Mouse (Mus musculus) lung, postnatal 10 days (tissue): Measurements from ENCODE around the gene Tmem258.

Experiments
- DNase-seq: peaks from one replicate; pipeline ENCODE4 v3.0.0; 2021

The Tmem258 gene

DNA sequence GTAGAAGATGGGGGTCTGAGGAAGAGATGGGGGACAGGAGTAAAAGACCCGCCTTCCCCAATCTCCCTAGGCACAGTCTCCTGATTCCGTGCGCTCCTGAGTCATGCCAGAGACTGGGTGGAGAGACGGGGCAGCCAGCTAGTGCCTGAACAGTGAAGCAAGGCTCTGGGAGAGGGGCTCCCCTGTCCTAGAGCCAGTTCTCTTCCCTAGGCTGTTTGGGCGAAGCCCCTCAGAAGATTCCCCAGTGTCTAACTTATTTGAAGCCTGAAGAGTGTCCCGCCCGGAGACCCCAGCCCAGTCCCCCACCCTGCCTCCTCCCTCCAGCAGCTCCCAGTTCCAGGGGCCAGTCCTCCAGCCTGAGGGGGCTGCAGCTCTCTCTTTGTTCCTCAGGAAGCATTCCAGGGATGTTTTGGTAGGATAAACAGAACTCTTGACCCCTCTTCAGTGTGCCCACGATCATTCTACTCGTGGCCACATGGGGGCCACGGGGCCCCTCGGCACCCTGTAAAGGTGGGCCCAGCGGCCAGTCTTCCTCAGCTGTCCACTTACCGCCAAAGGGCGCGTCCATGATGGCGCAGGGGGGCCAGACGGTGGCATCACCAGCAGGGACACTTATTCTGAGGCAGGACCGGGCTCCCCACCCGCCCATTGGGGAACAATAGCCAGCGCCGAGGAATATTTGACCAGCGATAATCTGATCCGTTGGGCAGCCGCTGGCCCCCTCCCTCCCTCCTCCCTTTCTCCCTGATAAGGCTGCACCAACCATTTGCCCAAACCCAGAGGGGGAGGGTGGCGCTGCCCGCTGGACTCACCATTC lies 21.0 kb downstream of the Tmem258 start:
- DNase-seq, result no peak

DNA sequence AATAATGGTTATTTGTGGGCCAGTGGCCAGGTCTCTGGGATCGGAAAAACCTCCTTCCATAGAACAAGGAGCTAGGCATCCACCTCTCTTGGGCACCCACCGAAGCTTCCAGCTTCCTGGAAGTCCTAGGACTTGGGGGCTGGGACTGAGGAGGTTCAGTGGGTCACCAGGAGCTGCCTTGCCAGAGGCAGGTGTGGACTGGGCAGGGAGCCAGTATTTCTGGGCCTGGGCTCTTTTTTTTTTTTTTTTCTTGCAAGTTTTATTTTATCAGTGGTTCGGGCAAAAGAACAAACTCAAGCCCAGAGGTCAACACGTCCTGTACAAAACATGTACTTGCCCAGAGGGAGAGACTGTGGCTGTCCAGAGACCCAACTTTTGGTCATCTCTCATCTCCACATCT lies 22.0 kb downstream of the Tmem258 start:
- peak; percentile 32 for DNase-seq

DNA sequence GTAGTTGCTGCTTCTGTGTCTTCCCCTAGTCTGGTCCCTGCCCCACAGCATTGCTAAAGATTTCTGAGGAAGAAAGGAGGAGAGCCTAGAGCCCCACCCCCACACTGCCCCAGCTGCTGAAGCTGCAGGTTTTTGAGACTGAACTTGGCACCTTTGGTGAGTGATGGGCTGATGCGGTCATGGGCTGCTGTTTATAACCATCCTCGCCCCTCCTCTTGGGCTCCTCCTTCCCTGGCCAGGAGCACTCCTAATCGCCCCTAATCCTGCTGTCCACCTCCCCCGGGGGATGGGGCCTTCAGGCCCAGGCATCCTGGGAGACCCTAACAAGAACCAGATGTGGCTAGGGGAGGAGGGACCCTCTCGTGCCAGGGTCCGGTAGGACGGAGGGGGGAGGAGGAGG lies 27.2 kb downstream of the Tmem258 start:
- DNase-seq, result peak; percentile 22

DNA sequence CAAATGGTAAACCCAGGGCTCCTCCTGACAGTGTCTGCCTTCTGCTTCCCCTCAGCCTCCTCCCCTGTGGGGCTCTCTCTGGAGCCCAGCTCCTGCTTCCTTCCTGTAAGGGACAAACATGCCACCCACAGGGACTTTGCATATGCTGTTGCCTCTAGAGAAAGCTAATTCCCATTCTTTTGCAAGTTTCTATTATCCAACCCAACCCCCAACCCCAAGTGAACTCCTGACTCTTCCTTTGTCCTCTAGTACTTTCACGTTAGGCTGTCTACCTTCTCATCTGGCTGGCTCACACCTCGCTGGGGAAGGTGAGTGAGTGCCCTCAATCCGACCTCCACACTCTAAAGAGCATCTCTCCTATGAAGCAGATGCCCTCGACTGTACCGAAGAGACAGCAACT lies 28.1 kb downstream of the Tmem258 start:
- DNase-seq, result no peak

DNA sequence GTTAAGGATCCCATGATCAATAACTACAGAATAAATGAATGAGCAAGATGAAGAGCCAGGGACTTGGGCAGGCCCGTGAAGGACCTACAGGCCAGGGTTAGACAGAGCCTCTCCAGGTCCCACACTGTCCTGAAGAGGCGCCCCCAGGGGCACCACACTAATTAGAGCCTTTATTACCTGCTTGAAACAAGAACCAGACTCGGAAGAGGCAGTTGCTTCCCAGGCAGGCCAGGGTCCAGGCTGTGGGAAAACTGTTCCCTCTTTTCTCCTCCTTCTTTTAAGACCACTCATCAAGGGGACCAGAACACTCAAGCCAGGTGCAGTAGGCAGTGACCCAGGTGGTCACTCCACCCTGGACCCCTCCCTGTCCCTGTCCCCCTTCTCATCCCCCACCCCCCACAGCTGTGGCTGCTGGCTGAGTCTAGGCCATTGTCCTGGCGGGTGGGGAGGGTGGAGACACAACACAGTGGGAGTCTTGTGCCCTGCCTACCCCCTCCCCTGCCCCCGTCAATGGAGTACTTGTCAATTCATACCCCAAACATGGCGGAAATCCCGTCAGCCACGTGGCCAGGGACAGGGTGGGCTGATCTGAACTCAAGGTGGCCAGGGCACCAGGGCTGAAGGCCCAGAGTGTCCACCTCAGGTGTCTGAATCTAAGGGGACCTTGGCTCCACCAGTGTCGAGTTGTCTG lies 28.7 kb downstream of the Tmem258 start:
- no peak for DNase-seq

DNA sequence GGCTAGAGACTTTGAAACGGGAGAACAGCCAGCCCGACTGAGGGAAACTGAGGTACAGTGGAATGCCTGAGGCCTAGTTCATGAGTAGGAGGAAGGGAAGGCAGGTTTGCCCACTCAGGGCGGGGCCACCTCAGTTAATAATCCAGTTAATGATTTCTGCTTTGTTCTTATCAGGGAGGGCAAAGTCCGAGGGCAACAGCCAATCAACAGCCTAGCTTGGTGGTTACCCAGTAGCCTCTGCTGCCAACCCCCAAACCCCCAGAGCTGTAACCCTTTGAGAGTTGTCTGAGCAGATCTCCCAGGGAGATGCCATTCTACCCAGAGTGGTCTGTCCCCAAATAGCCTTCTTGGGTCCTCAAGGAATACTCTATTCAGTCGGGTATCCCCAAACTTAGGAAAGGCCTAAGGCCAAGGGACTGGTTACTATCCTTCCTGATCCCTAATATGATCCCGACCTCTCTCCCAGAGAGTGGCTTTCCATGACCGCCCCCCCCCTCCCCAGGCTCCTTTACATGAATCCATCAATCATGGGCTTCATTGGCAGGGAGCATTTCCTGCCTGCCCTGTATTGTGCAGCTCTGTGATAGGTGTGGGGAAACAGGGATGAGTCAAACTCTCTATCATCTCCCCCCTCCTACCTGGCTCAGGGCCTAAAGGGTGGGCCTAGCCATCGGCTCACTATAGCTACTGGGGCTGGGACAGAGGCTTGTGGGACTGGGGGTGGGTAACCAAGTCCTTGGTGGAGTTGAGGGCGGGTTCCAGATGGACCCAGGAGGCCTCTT lies 32.2 kb downstream of the Tmem258 start:
- DNase-seq, result no peak

DNA sequence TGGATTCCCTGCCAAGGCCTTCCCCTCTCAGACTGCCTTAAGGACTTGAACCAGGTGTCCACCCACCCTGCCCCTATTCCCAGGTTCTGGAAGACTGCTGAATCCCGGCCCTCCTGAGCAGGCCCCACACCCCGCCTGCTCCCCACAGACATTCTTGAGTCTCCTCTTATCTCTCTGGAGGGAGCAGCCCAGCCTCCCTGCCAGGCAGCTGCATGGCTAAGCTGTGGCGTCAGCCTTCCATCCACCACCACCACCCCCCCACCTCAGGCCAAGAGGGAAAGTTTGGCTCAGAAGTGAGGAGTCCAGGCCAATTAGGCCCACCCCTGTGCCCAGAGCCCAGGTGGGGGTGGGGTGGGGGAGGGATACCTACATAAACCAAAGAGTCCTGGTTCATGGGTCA lies 34.7 kb downstream of the Tmem258 start:
- DNase-seq, result peak; percentile 49

DNA sequence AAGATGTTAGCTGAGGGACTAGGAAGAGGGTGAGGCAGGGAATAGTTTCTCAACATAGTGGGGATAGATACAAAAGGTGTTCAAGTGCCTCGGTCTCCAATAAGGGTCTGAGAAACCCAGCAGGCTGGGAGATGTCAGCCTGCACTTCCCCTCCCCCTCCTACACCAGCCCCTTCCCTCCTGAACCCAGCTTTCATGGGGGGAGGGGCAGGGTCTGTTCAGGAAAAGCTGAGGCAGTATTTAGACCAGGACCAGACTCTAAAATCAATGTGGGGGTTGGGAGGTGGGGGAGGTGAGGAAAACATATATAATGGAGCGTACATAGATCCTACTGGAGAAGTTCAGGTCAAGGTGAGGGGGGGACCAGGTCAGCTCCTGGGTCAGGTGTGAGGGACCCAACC lies 35.6 kb downstream of the Tmem258 start:
- DNase-seq, result no peak

DNA sequence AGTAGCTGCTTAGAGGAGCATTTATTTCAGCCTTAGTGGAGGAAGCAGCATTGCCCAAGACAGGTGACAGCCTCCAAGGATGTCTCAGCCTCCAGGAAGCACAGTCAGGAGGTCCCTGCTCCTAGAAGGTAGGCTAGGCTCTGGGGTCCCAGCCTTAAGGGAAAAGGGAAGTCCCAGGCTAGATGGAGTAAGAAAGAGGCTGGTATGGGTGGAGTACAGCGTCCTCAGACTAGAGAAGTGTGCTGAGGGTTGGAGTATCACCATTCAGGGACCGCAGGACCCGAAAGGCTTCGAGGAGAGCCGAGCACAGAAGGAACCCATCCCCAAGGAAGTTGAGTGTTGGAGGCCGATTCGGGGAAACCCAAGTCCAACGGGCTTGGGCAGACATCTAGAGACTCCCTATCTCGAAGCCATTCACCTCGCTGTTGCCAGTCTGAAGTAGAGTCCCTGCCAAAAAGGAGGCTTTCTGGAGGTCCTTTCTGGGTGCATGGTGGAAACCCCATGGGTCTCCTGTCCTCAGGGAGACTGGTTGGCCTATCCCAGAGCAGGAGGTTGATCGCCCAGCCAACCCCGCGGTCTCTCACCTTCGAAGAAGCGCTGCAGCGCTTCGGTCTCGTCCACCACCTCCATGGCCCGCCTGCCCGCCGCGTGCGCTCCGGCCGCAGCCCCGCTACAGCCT lies 36.3 kb downstream of the Tmem258 start:
- DNase-seq, result no peak

DNA sequence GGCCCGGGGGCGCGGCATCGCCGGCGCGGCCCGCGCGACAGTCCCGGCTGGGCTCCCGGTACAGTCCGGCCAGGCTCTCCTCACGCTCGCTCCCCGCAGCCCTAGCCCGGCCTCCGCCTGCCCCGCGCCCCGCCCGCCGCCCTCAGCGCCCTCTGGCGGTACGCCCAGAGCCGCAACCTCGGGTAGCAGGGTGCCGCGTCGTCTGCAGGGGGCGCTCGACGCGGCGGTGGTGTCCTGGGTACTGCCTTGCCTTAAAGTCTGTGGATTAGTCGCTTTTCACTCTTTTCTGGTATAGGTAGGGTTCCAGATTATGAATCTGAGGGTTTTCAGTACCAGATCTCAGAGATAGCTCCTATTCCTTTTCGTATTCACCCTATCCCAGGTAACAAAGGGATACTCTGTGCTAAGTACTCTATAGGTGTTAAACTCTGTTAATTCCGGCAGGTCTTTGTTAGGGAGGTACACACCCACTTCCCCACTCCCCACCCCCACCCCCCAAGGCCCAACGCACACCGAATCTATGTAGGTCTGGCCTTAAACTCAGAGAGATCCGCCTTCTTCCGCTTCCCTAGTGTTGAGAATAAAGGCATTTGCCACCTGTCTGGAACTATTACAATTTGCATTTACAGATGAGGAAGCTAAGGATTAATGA lies 37.0 kb downstream of the Tmem258 start, which contains the start of gene Myrf:
Gene Myrf (minus strand): TSS at position 95 of the 652 bp plus-strand sequence.
- peak; percentile 85 for DNase-seq

DNA sequence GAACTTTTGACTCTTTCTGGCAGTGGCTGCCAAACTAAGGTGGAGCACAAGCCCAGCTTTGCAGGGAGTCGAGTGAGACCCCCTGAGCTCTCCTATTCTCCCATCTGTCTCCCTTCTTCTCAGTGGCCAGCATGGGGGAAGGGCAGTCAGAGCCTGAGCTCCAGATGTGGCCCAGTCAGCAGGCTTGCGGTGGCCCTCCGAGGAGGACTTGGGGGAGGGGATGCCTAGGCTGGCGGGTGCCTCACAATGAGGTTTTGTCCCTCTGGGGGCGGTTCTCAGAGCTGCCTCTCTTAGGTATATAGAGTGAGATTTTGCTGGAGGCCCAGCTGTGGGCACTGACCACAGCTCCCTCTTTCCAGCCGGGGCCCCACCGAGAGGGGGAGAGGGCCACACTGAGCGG lies 39.1 kb downstream of the Tmem258 start:
- DNase-seq, result no peak

DNA sequence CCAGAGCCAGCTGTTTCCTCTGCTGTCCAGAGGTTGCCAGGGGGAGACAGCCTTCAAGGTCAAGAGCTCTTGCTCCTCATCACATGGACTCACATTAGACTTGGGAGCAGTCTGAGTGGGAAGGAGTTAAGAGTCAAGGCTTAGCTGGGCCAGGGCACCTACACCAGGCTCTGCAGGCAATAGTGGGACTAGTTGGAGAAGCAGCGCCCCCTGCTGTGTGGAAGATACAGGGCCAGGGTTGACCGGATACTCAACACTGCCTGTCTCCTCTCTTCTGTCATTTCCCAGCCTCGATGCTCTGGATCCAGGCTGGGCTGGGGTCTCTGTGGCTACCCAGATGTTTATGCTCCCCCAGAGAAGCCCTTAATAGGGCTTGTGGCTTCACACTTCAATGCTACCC lies 40.4 kb downstream of the Tmem258 start:
- peak; percentile 74 for DNase-seq

DNA sequence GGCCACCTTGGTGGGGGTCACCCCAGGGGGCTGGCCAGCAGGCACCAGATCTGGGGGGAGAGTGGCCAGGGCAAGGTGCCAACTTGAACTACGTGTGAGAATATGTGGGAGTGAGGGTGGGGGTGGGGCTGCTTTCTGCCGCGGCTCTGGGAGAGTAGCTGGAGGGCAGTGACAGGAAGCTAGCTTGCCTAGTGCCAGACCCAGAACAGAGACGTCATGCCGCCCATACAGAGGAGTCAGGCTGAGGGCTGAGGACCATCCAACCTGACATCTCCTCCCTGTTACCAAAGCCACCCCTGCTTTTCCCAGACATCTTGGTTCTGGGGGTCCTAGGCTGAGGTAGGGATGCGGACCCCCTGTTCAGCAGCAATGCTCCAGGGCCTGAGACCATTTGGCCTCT lies 43.4 kb downstream of the Tmem258 start:
- peak; percentile 33 for DNase-seq

DNA sequence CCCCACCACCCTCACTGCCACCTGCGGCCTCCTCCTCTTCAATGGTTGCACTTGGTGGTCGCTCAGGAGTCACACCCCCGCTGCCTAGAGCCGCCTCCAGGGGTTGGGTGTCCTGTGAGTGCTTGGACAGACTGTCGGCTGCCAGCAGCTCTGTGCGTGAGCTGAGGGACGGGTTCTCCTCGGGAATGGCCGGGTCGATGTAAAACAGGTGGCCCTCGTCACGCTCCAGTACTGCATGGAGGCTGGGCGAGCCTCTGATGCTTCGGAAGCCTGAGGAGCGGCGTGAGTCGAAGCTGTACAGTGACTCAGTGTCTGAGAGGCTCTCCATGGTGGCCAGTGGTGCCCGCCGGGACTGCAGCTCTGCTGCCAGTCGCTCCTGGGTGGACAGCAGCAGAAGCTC lies 44.3 kb downstream of the Tmem258 start:
- DNase-seq, result peak; percentile 51
